Mouse (Mus musculus) embryonic fibroblast, embryonic 13.5 days (primary cell): ENCODE measurements around the gene Aif1. TPM values are rescaled to one million over a fixed set of nuclear protein-coding genes. Genes with fewer than 3 reads are reported as not detected.

ENCODE experiments used
- H3K27ac ChIP-seq: 2 replicates; pipeline ENCODE4 v1.5.1; 2012; ENCODE audit warnings: low read length, control low read depth, inconsistent platforms; ENCODE audit not compliant: insufficient read depth
- H3K4me1 ChIP-seq: 2 replicates; pipeline ENCODE4 v1.6.1; 2011; ENCODE audit warnings: low read length; ENCODE audit not compliant: control insufficient read depth, insufficient read depth
- H3K4me3 ChIP-seq: 2 replicates; pipeline ENCODE4 v1.5.1; 2011; ENCODE audit warnings: mild to moderate bottlenecking, control low read depth, low read length; ENCODE audit not compliant: insufficient read depth
- CTCF ChIP-seq: IDR thresholded peaks from 2 replicates; pipeline ENCODE4 v1.5.1; 2011; ENCODE audit warnings: mild to moderate bottlenecking, control low read depth, low read length, moderate library complexity, borderline replicate concordance; ENCODE audit not compliant: insufficient read depth
- POLR2A ChIP-seq: IDR thresholded peaks from 2 replicates; pipeline ENCODE4 v1.6.1; 2011; ENCODE audit warnings: low read depth, mild to moderate bottlenecking, control low read depth, low read length, moderate library complexity
- polyA plus RNA-seq: library from polyadenylated mRNA; stranded (reverse); fragments of >200 nt; gene quantifications from 2 replicates; pipeline ENCODE4 v1.2.4, GENCODE M21; 2011; ENCODE audit warnings: low read depth; ENCODE audit not compliant: missing spikeins, insufficient read length

Aif1 gene
- polyA plus RNA-seq, 1 experiment, result not detected

DNA sequence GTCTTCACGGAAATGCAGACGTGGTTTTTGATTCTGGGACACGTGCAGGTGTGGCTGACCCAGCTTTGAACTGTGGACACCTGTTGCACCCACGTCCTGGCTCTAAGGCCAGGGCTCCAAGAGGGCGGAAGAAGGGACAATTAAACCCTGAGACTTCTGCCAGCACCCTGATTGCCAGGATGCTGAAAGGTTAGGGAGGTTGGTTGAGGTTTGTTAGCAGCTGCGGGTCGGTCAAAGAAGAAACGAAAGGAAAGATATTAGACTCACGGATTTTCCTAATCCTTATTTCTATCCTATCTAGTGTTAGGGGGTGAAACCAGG lies 20.4 kb upstream of the Aif1 start:
- no peak overlapping the region for H3K4me3 ChIP-seq
- TF ChIP-seq POLR2A (no peak), CTCF (no peak)
- no peaks in the 10 kb centered on the region; the same call in 1 of the 2 replicates for H3K4me1 ChIP-seq
- H3K27ac ChIP-seq, result no peak overlapping the region

DNA sequence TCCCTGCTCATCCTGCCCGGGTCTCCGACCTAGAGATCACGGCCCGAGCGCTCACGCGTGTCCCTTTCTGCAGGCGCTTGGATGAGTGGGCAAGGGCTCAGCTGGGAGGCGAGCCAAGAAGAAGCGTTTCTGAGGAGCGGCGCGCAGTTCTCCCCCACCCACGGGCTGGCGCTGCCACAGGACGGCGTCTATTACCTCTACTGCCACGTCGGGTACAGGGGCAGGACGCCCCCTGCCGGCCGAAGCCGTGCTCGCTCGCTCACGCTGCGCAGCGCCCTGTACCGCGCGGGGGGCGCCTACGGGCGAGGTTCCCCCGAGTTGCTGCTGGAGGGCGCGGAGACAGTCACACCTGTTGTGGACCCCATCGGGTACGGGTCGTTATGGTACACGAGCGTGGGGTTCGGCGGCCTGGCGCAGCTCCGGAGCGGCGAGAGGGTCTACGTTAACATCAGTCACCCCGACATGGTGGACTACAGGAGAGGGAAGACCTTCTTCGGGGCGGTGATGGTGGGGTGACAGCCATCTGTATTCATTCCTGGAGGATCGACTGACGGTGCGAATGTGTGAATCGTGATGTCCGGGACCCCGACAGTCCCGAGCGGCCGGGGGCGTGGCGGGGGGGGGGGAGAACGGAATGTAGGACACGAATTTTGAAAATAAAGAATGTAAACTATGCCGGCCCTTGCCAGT lies 19.9 kb upstream of the Aif1 start:
- TF ChIP-seq POLR2A (no peak), CTCF (peak; percentile 92)
- no peak overlapping the region for H3K27ac ChIP-seq
- peak overlapping the region; percentile 26 for H3K4me3 ChIP-seq
- no peaks in the 10 kb centered on the region; the same call in 1 of the 2 replicates for H3K4me1 ChIP-seq

DNA sequence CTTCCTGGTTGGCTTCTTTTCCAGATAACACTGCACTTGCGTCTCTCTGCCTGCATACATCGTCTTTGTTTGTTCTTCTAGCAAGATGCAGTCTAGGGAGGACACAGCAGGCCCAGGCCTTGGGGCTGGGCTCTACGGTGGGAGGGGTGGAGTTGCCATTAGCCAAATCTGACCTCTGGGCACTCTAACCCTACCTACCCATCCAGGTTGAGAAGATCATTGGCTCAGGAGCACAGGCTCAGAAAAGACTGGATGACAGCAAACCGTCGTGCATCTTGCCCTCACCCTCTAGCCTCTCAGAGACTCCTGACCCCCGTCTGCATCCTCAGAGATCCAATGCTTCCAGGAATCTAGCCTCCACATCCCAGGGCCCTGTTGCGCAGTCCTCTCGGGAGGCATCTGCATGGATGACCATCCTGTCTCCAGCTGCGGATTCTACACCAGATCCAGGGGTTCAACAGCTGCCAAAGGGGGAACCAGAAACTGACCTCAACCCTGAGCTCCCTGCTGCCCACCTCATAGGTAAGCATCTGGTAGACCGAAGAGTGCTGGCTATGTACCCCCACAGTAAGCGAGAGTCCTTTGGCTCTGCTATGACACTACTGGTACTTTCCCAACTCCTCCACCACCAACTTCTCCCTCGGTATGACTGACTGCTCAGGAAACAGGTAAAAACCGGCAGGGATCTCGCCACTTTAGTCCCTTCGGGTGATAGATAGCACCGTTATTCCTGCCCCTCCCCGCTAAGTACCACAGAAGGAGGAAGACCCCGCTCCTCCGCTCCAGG lies 19.2 kb upstream of the Aif1 start:
- Histone ChIP-seq H3K4me3 (peak overlapping the region; percentile 26; the same call in 1 of the 2 replicates), H3K4me1 (no peaks in the 10 kb centered on the region; the same call in 1 of the 2 replicates), H3K27ac (no peak overlapping the region)
- TF ChIP-seq CTCF (no peak), POLR2A (no peak)

DNA sequence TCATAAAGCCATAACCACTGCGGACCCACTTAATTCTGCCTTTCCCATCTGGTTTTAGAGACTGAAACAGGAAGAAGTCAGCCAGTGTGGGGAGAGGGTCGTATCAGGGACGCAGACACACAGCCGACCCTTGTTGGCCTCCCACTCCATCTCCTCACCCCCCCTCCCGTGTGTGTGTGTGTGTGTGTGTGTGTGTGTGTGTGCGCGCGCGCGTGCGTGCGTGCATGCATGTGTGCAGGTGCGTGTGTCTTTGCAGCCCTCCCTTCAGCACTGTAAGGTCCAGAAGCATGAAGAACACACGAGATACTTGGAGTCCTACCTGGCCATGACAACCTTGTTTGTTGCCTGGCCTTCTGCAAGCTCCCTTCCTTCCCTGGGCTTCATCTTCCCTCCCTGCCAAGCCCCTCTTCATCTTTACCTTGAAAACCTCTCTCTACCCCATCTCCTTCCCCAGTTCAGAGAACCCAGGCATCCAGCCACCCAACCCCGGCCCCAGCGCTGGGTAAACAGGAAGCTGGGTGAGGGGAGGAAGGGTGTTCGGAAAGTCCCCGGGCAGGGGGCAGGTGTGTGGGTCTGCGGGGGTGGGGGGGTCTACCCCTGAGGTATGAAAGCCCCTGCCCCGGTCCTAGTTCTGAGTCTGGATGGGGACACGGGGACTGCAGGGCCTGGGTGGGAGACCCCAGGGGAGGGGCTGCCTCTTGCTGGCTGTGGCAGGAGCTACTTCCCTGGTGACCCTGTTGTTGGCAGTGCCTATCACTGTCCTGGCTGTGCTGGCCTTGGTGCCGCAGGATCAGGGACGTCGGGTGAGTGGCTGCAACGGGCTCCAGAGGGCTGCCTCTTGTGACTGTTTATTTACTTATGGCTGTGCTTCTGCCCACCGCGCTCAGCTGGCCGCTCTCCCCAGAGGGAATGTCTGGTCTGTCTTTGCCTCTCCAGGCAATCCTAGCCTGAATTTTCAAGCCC lies 18.3 kb upstream of the Aif1 start, which contains the start of gene Ltb:
Ltb (plus strand) TSS at position 559 of the 963 bp plus-strand sequence.
- no peak for TF ChIP-seq CTCF
- no peak for TF ChIP-seq POLR2A
- no peaks in the 10 kb centered on the region; the same call in 1 of the 2 replicates for H3K4me1 ChIP-seq
- no peak within 1 kb of the TSS for H3K4me3 ChIP-seq
- H3K27ac ChIP-seq, result no peak within 1 kb of the TSS

DNA sequence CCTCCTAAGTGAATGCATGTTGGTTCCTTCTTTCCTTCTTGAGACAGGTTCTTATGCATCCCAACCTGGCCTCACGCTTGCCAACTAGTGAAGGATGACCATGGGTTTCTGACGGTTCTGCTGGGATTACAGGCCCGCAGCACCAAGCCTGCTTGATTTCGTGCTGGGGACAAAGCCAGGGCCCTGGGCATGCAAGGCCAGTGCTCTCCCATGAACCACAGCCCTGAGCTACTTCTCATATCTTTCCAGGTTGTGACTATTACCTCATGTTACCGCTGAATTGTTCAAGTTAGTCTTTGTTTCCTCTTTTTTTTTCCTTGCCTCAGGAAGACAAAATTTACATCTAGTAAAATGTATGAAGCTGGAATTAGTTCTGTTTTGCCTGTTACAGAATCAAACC lies 17.1 kb upstream of the Aif1 start:
- TF ChIP-seq CTCF, result no peak
- no peak for TF ChIP-seq POLR2A
- Histone ChIP-seq H3K4me3 (no peak overlapping the region), H3K27ac (no peak overlapping the region), H3K4me1 (no peaks in the 10 kb centered on the region; the same call in 1 of the 2 replicates)

DNA sequence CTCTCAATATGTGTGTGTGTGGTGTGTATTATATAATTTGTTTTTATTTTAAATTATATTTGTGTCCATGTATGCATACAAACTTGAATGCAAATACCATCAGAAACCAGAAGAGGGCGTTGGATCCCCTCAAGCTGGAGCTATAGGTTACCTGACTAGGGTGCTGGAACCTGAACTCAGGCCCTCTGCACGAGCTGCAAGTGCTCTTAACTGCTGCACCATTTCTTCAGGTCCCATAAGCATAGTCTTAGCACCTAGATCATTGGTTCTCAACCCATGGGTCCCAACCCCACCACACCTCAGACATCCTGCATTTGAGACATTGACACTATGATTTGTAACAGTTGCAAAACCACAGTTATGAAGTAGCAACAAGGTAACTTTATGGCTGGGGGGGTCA lies 15.9 kb upstream of the Aif1 start:
- no peak overlapping the region for H3K27ac ChIP-seq
- no peaks in the 10 kb centered on the region; the same call in 1 of the 2 replicates for H3K4me1 ChIP-seq
- TF ChIP-seq CTCF (no peak), POLR2A (no peak)
- no peak overlapping the region for H3K4me3 ChIP-seq

DNA sequence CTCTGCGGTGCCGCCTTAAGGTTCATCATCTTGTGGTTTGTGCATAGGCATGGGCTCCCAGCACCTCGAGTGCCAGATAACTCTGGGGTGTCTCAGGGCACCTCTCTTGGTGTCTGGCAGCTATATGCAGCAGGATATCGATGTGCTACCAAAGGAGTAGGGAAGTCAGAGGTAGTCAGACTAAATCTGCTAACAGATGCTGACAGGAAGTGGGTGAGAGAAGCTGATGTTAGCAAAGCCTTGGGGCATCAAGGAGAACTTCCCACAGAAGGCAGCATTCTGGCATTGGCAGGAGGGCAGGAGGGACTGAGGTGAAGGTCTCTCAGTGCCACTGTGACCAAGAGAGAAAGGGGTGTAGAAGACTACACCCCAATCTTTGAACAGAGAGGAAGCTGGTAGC lies 14.2 kb upstream of the Aif1 start:
- no peak overlapping the region for H3K27ac ChIP-seq
- no peaks in the 10 kb centered on the region for H3K4me1 ChIP-seq
- H3K4me3 ChIP-seq, result no peak overlapping the region
- TF ChIP-seq POLR2A (no peak), CTCF (no peak)

DNA sequence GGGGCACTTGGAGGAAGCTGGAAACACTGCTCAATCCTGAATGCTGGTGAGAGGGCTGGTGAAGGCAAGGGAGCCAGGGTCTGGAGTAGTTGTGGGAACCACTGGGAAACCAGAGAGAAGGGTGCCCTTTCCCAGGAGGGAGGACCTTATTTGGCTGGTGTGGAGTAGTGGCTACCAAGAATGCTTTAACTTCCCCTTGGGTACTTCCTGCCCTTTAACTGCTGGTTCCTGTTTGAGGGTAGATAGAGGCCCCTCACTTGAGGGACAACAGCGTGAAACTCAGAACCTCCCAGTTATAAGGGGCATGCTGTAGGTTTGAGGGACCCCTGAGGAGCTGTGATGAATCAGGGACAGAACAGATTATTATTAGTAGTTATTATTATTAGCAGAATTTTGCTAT lies 13.3 kb upstream of the Aif1 start:
- H3K4me1 ChIP-seq, result no peaks in the 10 kb centered on the region
- H3K4me3 ChIP-seq, result no peak overlapping the region
- no peak overlapping the region for H3K27ac ChIP-seq
- no peak for TF ChIP-seq POLR2A
- no peak for TF ChIP-seq CTCF

DNA sequence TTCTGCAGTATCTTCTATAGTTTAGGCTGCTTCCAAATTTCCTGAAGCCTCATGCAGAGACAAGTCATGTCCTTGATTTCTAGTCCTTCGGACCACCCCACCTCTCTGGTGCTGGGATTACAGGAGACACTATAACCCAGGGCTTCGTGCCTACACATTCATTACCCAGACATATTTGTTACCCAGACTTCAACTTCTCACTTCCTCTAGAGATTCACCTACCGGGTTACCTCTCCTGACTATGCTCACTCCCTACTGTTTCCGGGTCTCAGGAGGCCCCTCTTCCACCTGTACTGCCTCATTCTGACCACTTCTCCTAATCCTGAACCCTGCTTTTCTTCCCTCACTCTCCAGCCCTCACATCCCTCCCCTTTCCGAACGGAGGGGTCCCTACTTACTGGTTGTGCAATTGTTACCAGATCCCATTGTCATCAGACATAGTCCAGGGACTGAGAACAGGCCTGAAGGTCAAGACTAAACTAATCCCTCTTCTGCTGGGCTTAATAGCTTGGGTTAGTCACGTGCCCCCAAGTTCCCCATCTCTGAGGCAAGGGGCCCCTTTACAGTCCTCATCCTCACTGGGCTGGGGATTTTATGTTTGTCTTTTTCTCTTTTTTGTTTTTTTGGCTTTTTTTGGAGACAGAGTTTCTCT lies 12.2 kb upstream of the Aif1 start, which contains the start of gene Lst1:
Lst1 (minus strand) TSS at position 481 of the 652 bp plus-strand sequence.
- Histone ChIP-seq H3K4me3 (no peak within 1 kb of the TSS), H3K4me1 (no peaks in the 10 kb centered on the region), H3K27ac (no peak within 1 kb of the TSS)
- no peak for TF ChIP-seq CTCF
- TF ChIP-seq POLR2A, result no peak
